Mouse (Mus musculus) lung, postnatal 0 days (tissue): Measurements from ENCODE around the gene Cdkal1. TPM values are rescaled to one million over a fixed set of nuclear protein-coding genes. Genes with fewer than 3 reads are reported as not detected.

ENCODE experiments used
- ATAC-seq: fragments of 200-750 bp; cut with Nextera tagmentation; 2 replicates; pipeline ENCODE4 v1.8.0; 2017; ENCODE audit warnings: moderate library complexity
- DNase-seq: peaks from one replicate; pipeline ENCODE4 v3.0.0-alpha.2; 2016; ENCODE audit warnings: low spot score
- H3K27ac ChIP-seq: fragments of 300-500 bp; sonication (generic); 2 replicates; pipeline ENCODE4 v1.5.1; 2014; ENCODE audit warnings: antibody characterized with exemption, mild to moderate bottlenecking, low read length, mixed read lengths
- H3K27me3 ChIP-seq: fragments of 300-500 bp; sonication (generic); replicated peaks from 2 replicates; pipeline ENCODE4 v1.6.1; 2014; ENCODE audit warnings: low read length, mixed read lengths; ENCODE audit not compliant: insufficient read depth
- H3K36me3 ChIP-seq: fragments of 300-500 bp; sonication (generic); 2 replicates; pipeline ENCODE4 v1.6.1; 2014; ENCODE audit warnings: low read length, mixed read lengths; ENCODE audit not compliant: insufficient read depth
- H3K4me1 ChIP-seq: fragments of 300-500 bp; sonication (generic); 2 replicates; pipeline ENCODE4 v1.6.1; 2014; ENCODE audit warnings: antibody characterized with exemption, low read depth, low read length, mixed read lengths; ENCODE audit not compliant: insufficient read depth
- H3K4me2 ChIP-seq: fragments of 300-500 bp; sonication (generic); replicated peaks from 2 replicates; pipeline ENCODE4 v1.6.1; 2014; ENCODE audit warnings: low read depth, mild to moderate bottlenecking, low read length, moderate library complexity, mixed read lengths
- H3K4me3 ChIP-seq: fragments of 300-500 bp; sonication (generic); 2 replicates; pipeline ENCODE4 v1.5.1; 2014; ENCODE audit warnings: low read depth, low read length
- H3K9ac ChIP-seq: fragments of 300-500 bp; sonication (generic); replicated peaks from 2 replicates; pipeline ENCODE4 v1.6.1; 2014; ENCODE audit warnings: low read depth, mild to moderate bottlenecking
- H3K9me3 ChIP-seq: fragments of 300-500 bp; sonication (generic); 2 replicates; pipeline ENCODE4 v1.6.1; 2016; ENCODE audit warnings: low read length, mixed read lengths
- CTCF ChIP-seq: IDR thresholded peaks from 2 replicates; pipeline ENCODE4 v1.5.1; 2016; ENCODE audit warnings: antibody characterized with exemption, mild to moderate bottlenecking
- EP300 ChIP-seq: IDR thresholded peaks from 2 replicates; pipeline ENCODE4 v1.6.1; 2016; ENCODE audit warnings: antibody characterized with exemption, mild to moderate bottlenecking, control low read depth
- WGBS: fragments of 180-500 bp; shearing (Covaris S2); extraction: QIAGEN DNeasy Blood & Tissue Kit; methylation state at CpG from one replicate; pipeline ENCODE4 v1.1.7; 2014; 5-methylcytosine and 5-hydroxymethylcytosine counted together
- polyA plus RNA-seq: library from polyadenylated mRNA; unstranded; fragments of >200 nt; fragmentation: Nextera tagmentation; extraction: Ambion mirVana; gene quantifications from 2 replicates; pipeline ENCODE4 v1.2.1, GENCODE M21; 2015

Gene Cdkal1
- polyA plus RNA-seq, 1 experiment from 2014 or later: 14.7 TPM

DNA sequence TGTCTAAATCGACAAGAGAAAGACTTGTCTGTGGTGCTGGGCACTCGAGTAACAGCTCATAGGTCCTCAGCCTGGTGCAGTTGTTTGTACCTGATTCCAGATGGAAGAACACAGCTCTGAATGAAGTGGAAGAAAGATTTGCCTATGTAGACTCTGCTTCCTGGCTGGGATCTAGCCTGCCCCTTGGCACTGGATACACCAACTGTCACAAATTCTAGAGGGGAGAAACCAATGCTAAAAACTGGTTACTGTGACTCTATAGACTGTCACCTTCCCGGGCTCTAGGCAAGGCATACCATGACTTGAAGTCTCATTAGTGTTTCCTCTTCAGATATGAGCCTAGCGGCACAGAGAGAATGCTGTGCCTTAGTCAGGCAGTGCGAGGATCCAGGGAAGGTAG lies 366.0 kb downstream of the Cdkal1 start:
- DNase-seq (no peak), ATAC-seq (no peak)
- Histone ChIP-seq H3K36me3 (no peaks in the 10 kb centered on the region), H3K27me3 (no peaks in the 10 kb centered on the region), H3K4me1 (no peaks in the 10 kb centered on the region), H3K4me2 (no peak overlapping the region), H3K9me3 (no peaks in the 10 kb centered on the region), H3K4me3 (no peak overlapping the region), H3K27ac (no peak overlapping the region), H3K9ac (no peak overlapping the region)
- TF ChIP-seq EP300: no peak
- no peak for TF ChIP-seq CTCF
- 75% methylated on average over 5 of the region's 5 CpGs for WGBS

DNA sequence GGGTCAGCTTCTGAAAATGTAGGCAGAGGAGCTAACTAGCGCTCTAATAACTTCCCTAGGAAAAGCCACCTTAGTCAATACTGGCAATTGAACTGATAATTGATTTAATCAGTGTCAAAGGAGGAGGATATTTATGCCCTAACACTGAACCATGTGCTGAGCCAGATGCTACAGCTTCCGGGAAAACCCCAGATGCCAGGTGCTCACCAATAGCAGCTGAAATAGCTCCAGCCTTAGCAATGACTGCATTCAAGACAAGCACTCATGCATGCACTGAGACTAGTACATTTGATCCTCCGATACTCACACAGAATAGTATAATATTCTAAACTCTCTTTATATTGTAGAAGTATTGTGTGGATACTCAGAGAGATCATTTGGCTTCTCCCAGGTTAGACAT lies 368.8 kb downstream of the Cdkal1 start:
- Histone ChIP-seq H3K4me2 (no peak overlapping the region), H3K4me1 (no peaks in the 10 kb centered on the region), H3K9me3 (no peaks in the 10 kb centered on the region), H3K27me3 (no peaks in the 10 kb centered on the region), H3K27ac (no peak overlapping the region), H3K36me3 (no peaks in the 10 kb centered on the region), H3K9ac (no peak overlapping the region), H3K4me3 (no peak overlapping the region)
- no peak for DNase-seq
- WGBS: 84% methylated on average over 3 of the region's 3 CpGs
- no peak for ATAC-seq
- TF ChIP-seq EP300 (no peak), CTCF (no peak)

DNA sequence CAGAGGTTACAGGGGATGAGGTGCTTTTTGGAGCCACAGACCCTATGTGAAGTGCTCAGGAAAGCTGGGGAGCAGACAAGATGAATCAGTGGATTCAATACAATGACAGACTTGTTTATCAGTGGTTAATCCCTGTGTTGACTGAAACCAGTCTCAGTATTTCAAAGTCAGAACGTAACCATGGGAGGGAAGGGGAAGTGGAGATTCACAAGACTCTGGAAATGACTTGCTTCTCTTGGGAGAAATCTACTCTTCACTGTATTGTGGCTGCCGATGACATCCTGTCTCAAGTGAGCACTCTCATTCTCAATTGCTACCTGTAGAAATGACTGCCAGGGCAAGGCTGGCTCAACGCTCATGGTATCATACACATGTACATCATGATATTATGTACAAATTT lies 371.5 kb downstream of the Cdkal1 start:
- Histone ChIP-seq H3K4me3 (no peak overlapping the region), H3K9me3 (no peaks in the 10 kb centered on the region), H3K27me3 (no peaks in the 10 kb centered on the region), H3K27ac (no peak overlapping the region), H3K4me1 (no peaks in the 10 kb centered on the region), H3K4me2 (no peak overlapping the region), H3K36me3 (no peaks in the 10 kb centered on the region), H3K9ac (no peak overlapping the region)
- WGBS: 68% methylated on average over 3 of the region's 3 CpGs
- no peak for DNase-seq
- no peak for ATAC-seq
- TF ChIP-seq CTCF (no peak), EP300 (no peak)

DNA sequence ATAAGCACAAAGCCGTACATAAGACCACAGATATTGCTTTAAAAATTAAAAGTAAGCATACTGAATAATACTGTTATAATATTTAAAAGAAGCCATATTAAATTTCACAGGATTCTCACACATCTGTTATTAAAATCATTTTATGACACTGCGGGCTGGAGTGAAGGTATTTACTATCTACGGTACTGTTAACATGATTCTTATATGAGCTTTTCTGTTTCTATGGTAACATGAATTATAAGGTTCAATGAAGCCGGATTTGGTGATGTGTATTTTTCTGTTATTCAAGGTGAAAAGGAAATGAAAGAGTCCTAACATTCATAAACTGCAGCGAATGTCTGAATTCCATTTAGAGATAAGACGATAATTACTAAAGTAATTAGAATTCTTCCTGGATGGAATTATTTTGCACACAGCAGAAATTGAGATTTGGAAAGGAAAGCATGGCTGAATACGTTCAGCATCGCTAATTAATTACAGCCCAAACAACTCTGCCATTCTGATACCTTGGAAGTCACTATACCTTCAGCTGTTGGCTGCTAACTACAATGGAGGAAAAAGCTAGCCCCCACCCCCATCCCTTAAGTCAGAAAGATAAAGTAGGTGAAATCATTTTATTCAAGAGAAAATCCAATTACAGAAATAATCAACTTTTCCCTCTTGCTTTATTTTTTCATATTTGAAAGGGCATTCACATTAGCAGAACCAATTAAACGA lies 373.2 kb downstream of the Cdkal1 start:
- ATAC-seq (no peak), DNase-seq (no peak)
- WGBS: 83% methylated on average over 9 of the region's 9 CpGs
- no peak overlapping the region for H3K9ac ChIP-seq
- H3K36me3 ChIP-seq: no peaks in the 10 kb centered on the region
- no peaks in the 10 kb centered on the region for H3K4me1 ChIP-seq
- no peaks in the 10 kb centered on the region for H3K27me3 ChIP-seq
- H3K9me3 ChIP-seq: no peaks in the 10 kb centered on the region
- no peak for TF ChIP-seq CTCF
- no peak for TF ChIP-seq EP300
- no peak overlapping the region for H3K4me3 ChIP-seq
- no peak overlapping the region for H3K4me2 ChIP-seq
- H3K27ac ChIP-seq: no peak overlapping the region

DNA sequence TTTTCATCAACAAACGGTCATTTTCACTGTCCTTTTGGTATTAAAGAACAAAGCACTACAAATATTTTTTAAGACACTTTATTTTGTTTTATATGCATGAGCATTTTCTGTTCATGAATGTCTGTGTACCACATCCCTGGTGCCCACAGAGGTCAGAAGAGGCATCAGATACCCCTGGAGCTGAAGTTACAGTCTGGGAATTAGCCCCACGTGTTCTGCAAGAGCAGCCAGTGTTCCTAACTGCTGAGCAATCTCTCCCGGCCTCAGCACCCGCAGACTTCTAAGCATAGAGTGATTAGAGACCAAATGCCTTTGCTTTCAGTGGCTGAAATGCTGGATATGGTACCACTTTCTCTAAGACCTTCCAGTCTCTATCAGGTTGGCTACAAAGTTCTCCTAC lies 379.1 kb downstream of the Cdkal1 start:
- Histone ChIP-seq H3K4me1 (no peaks in the 10 kb centered on the region), H3K4me2 (no peak overlapping the region), H3K9me3 (no peaks in the 10 kb centered on the region), H3K36me3 (no peaks in the 10 kb centered on the region), H3K4me3 (no peak overlapping the region), H3K9ac (no peak overlapping the region), H3K27ac (no peak overlapping the region), H3K27me3 (no peaks in the 10 kb centered on the region)
- TF ChIP-seq EP300 (no peak), CTCF (no peak)
- no peak for ATAC-seq
- DNase-seq: no peak
- 73% methylated on average over 4 of the region's 4 CpGs for WGBS

DNA sequence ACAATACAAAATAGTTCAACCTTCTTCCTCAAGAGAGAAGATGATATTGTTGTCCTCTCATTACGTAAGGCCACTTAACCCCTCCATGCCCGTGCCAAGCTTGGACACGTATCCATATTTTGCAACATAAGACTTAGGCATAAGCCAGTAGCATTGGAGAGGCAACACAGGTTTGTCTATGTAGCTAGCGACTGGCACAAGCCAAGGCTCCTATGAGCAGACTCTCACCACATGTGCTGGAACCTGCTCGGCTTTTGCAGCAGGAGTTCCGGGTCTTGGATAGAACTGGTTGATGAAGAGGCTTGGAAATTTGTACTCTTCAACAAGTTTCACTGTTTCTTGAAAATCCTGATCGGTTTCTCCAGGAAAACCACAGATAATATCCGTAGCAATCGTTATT lies 381.2 kb downstream of the Cdkal1 start:
- ATAC-seq (no peak), DNase-seq (no peak)
- Histone ChIP-seq H3K36me3 (no peaks in the 10 kb centered on the region), H3K4me1 (no peaks in the 10 kb centered on the region), H3K27me3 (no peaks in the 10 kb centered on the region), H3K27ac (no peak overlapping the region), H3K4me2 (no peak overlapping the region), H3K9ac (no peak overlapping the region), H3K4me3 (no peak overlapping the region), H3K9me3 (no peaks in the 10 kb centered on the region)
- 83% methylated on average over 9 of the region's 9 CpGs for WGBS
- TF ChIP-seq EP300: no peak
- TF ChIP-seq CTCF: no peak

DNA sequence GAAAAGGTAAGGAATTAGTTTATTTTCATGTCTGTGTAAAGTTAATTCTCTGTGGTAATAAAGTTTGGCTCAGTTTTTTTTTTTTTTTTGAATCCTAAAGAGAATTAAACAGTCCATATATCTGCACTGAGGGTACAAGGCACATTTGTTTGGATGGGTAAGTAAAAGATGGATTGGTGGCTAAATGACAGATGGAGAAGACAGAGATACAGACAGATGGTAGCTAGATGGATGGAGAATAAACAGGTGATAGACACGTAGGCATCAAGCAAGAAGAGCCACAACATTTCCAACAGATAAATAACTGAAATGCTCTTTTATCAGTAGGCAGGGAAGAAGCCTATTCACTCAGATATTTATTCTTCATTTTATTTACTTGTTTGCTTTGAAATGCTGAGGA lies 381.7 kb downstream of the Cdkal1 start:
- no peak for DNase-seq
- 100% methylated on average over 1 of the region's 1 CpGs for WGBS
- ATAC-seq: no peak
- no peaks in the 10 kb centered on the region for H3K36me3 ChIP-seq
- H3K4me1 ChIP-seq: no peaks in the 10 kb centered on the region
- H3K27ac ChIP-seq: no peak overlapping the region
- H3K4me3 ChIP-seq: no peak overlapping the region
- H3K27me3 ChIP-seq: no peaks in the 10 kb centered on the region
- no peak for TF ChIP-seq EP300
- no peak for TF ChIP-seq CTCF
- H3K4me2 ChIP-seq: no peak overlapping the region
- H3K9ac ChIP-seq: no peak overlapping the region
- H3K9me3 ChIP-seq: no peaks in the 10 kb centered on the region
